Mouse (Mus musculus): Measurements from ENCODE around the gene Klf1. TPM values are rescaled to one million over a fixed set of nuclear protein-coding genes. Genes with fewer than 3 reads are reported as not detected.
A peak's percentile ranks its signal among the peaks of the same experiment; 100 is the strongest.

The Klf1 gene
- polyA plus RNA-seq, 1 experiment from 2014 or later, result 1.1 TPM

DNA sequence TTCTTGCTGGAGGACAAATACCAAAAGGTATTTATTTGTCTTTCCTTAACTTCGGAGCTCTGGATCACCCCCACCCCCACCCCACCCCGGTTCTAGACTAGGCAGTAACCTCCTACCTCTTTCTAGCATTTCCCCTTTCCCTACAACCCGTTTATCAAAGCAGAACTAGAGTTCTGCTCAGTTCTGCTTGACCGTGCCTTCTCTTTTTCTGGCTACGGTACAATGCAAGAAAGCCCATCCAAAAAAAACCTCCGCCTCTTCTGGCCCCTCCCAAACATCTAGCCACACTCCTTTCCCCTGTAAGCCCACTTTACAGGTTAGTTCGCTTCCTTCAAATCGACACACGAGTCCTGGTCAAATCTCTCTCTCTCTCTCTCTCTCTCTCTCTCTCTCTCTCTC is 11.8 kb downstream of the Klf1 start:
- ATAC-seq (replicated peaks; ENCODE audit: low FRiP score, low read depth) (no peak), DNase-seq (ENCODE audit: low spot score) (no peak)
- peaks cover 15% of the 10 kb centered on the region; the same call in 1 of the 2 replicates for H3K4me1 ChIP-seq (replicated peaks; ENCODE audit: insufficient read depth, low read length)
- peaks cover 12% of the 10 kb centered on the region for H3K27me3 ChIP-seq (ENCODE audit: insufficient read depth, low read length)
- peak overlapping the region; percentile 34 for H3K4me3 ChIP-seq (replicated peaks; ENCODE audit: low read depth, low read length)
- 9% methylated on average over 9 of the region's 9 CpGs for WGBS
- H3K4me2 ChIP-seq (ENCODE audit: low read length), result peak overlapping the region; percentile 68
- no peaks in the 10 kb centered on the region for H3K9me3 ChIP-seq (replicated peaks; ENCODE audit: low read length)
- no peak overlapping the region for H3K27ac ChIP-seq
- TF ChIP-seq CTCF (IDR thresholded peaks at IDR 0.05; ENCODE audit: low read depth), result no peak
- no peaks in the 10 kb centered on the region for H3K36me3 ChIP-seq (ENCODE audit: insufficient read depth, low read length)
- H3K9ac ChIP-seq (ENCODE audit: low read depth, low read length), result peak overlapping the region; percentile 24; the same call in 1 of the 2 replicates

DNA sequence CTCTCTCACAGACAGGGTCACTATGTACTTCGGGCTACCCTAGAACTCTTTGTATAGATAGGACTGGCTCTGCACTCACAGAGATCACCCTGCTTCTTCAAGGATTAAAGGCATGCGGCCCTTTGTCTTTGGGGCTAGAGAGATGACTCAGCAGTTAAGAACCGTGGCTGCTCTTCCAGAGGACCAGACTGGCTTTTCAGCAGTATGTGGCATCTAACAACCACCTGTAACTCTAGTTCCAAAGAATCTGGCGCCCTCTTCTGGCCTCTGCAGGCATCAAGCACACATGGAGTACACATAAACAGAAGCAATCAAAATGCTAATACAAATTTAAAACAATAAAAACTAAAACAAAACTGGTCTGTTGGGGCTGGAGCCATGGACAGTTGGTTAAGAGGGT is 12.2 kb downstream of the Klf1 start:
- Histone ChIP-seq H3K4me1 (replicated peaks; ENCODE audit: insufficient read depth, low read length) (peaks cover 11% of the 10 kb centered on the region; the same call in 1 of the 2 replicates), H3K4me2 (ENCODE audit: low read length) (no peak overlapping the region), H3K27ac (no peak overlapping the region), H3K4me3 (replicated peaks; ENCODE audit: low read depth, low read length) (no peak overlapping the region), H3K27me3 (ENCODE audit: insufficient read depth, low read length) (peaks cover 12% of the 10 kb centered on the region), H3K9ac (ENCODE audit: low read depth, low read length) (no peak overlapping the region), H3K36me3 (ENCODE audit: insufficient read depth, low read length) (no peaks in the 10 kb centered on the region), H3K9me3 (replicated peaks; ENCODE audit: low read length) (no peaks in the 10 kb centered on the region)
- DNase-seq (ENCODE audit: low spot score) (no peak), ATAC-seq (replicated peaks; ENCODE audit: low FRiP score, low read depth) (no peak)
- TF ChIP-seq CTCF (IDR thresholded peaks at IDR 0.05; ENCODE audit: low read depth), result peak; percentile 55
- WGBS, result 33% methylated on average over 4 of the region's 4 CpGs

DNA sequence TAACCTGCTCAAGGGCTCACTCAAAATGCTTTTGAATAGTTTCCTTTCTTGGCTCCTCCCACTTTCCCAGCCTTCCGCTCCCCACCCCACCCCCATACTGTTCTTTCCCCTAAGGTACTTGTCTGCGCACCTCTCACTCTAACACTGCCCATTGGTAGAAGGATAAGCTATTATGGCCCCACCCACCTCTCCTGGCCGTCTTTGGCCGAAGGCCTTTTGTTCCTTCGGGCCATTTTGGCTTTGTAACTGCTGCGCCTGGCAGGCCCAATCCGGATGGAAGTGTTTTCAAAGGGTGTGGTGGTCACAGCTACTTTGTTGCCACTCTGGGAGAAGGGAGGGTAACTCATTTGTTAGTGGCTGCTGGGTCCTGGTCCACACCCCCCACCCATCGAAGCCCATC is 13.5 kb downstream of the Klf1 start:
- H3K27ac ChIP-seq, result no peak overlapping the region
- H3K36me3 ChIP-seq (ENCODE audit: insufficient read depth, low read length), result no peaks in the 10 kb centered on the region
- H3K4me3 ChIP-seq (replicated peaks; ENCODE audit: low read depth, low read length), result no peak overlapping the region
- peaks cover 12% of the 10 kb centered on the region for H3K27me3 ChIP-seq (ENCODE audit: insufficient read depth, low read length)
- DNase-seq (ENCODE audit: low spot score) (no peak), ATAC-seq (replicated peaks; ENCODE audit: low FRiP score, low read depth) (no peak)
- H3K4me1 ChIP-seq (replicated peaks; ENCODE audit: insufficient read depth, low read length), result peaks cover 9% of the 10 kb centered on the region; the same call in 1 of the 2 replicates
- H3K9me3 ChIP-seq (replicated peaks; ENCODE audit: low read length), result no peaks in the 10 kb centered on the region
- TF ChIP-seq CTCF (IDR thresholded peaks at IDR 0.05; ENCODE audit: low read depth), result no peak
- H3K9ac ChIP-seq (ENCODE audit: low read depth, low read length), result no peak overlapping the region
- 85% methylated on average over 8 of the region's 8 CpGs for WGBS
- no peak overlapping the region for H3K4me2 ChIP-seq (ENCODE audit: low read length)

DNA sequence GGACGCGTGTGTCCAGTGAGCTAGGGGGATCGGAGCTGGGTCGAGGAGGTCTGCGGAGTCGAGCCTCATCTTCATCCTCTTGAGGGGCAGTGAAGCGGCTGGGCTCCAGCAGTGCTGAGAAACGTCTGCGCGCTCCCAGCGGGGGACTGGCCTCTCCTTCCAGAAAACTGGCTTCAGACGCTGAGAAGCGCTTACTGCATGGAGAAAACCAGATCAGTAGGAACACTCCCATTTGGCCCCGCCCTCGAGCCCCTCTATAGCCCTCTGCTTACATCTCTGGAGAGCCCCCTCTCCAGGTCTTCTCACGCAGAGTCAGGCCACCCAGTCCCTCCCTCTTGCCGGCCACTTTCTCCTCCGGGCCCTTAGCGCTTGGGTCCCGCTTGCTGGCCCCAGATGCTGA is 16.1 kb downstream of the Klf1 start:
- Histone ChIP-seq H3K9me3 (replicated peaks; ENCODE audit: low read length) (no peaks in the 10 kb centered on the region), H3K4me1 (replicated peaks; ENCODE audit: insufficient read depth, low read length) (peaks cover 2% of the 10 kb centered on the region; the same call in 1 of the 2 replicates), H3K27me3 (ENCODE audit: insufficient read depth, low read length) (peaks cover 3% of the 10 kb centered on the region; the same call in 1 of the 2 replicates), H3K36me3 (ENCODE audit: insufficient read depth, low read length) (no peaks in the 10 kb centered on the region), H3K9ac (ENCODE audit: low read depth, low read length) (no peak overlapping the region), H3K4me2 (ENCODE audit: low read length) (no peak overlapping the region), H3K27ac (no peak overlapping the region), H3K4me3 (replicated peaks; ENCODE audit: low read depth, low read length) (no peak overlapping the region)
- no peak for TF ChIP-seq CTCF (IDR thresholded peaks at IDR 0.05; ENCODE audit: low read depth)
- no peak for ATAC-seq (replicated peaks; ENCODE audit: low FRiP score, low read depth)
- 30% methylated on average over 20 of the region's 20 CpGs for WGBS
- no peak for DNase-seq (ENCODE audit: low spot score)

DNA sequence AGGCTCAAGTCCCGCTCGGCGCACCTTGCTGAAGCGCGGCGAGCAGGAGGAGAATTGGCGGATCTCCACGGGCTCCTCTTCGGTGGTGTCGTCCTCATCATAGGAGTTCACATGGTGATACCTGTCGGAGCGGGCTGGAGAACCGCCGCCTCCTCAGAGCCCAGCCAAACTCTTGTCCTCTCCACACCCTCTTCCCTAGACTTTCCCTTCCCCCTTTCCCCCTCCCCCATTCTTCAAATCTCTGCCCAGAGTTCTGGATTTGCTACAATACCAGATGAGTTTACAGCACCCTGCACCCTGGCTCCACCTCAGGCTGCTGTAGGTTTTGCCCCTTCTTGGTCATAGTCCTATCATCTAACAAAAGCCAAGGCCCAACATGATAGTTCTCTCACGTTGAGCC is 16.9 kb downstream of the Klf1 start:
- no peak overlapping the region for H3K4me3 ChIP-seq (replicated peaks; ENCODE audit: low read depth, low read length)
- no peak for TF ChIP-seq CTCF (IDR thresholded peaks at IDR 0.05; ENCODE audit: low read depth)
- no peak overlapping the region for H3K4me2 ChIP-seq (ENCODE audit: low read length)
- DNase-seq (ENCODE audit: low spot score) (no peak), ATAC-seq (replicated peaks; ENCODE audit: low FRiP score, low read depth) (no peak)
- H3K27me3 ChIP-seq (ENCODE audit: insufficient read depth, low read length), result peaks cover 3% of the 10 kb centered on the region; the same call in 1 of the 2 replicates
- H3K4me1 ChIP-seq (replicated peaks; ENCODE audit: insufficient read depth, low read length), result no peaks in the 10 kb centered on the region
- no peaks in the 10 kb centered on the region for H3K9me3 ChIP-seq (replicated peaks; ENCODE audit: low read length)
- 93% methylated on average over 15 of the region's 15 CpGs for WGBS
- H3K36me3 ChIP-seq (ENCODE audit: insufficient read depth, low read length), result no peaks in the 10 kb centered on the region
- no peak overlapping the region for H3K27ac ChIP-seq
- H3K9ac ChIP-seq (ENCODE audit: low read depth, low read length), result no peak overlapping the region

DNA sequence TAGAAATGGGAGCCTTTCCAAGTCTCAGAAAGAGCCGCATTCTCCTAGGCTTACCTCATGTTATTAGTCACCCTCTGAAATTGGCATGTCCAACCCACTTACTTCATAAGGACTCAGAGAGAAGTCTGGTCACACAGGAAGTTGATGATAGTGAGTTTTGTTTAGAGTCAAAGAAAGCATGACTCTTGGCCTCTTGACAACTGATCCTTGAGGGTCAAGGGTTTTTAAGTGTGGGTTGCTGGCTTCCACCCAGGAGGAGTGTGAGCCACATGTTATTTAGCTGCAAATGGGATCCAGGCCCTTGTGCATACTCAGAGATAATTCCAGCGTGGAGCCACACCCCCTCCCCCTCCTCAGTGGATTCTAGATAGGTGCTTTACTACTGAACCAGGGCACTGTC is 19.9 kb downstream of the Klf1 start:
- no peak overlapping the region for H3K27ac ChIP-seq
- WGBS, result 74% methylated on average over 2 of the region's 2 CpGs
- H3K36me3 ChIP-seq (ENCODE audit: insufficient read depth, low read length), result no peaks in the 10 kb centered on the region
- no peak overlapping the region for H3K4me2 ChIP-seq (ENCODE audit: low read length)
- no peak overlapping the region for H3K4me3 ChIP-seq (replicated peaks; ENCODE audit: low read depth, low read length)
- no peak for TF ChIP-seq CTCF (IDR thresholded peaks at IDR 0.05; ENCODE audit: low read depth)
- ATAC-seq (replicated peaks; ENCODE audit: low FRiP score, low read depth), result no peak
- H3K4me1 ChIP-seq (replicated peaks; ENCODE audit: insufficient read depth, low read length), result no peaks in the 10 kb centered on the region
- DNase-seq (ENCODE audit: low spot score), result no peak
- H3K9ac ChIP-seq (ENCODE audit: low read depth, low read length), result no peak overlapping the region
- H3K9me3 ChIP-seq (replicated peaks; ENCODE audit: low read length), result no peaks in the 10 kb centered on the region
- H3K27me3 ChIP-seq (ENCODE audit: insufficient read depth, low read length), result peaks cover 3% of the 10 kb centered on the region; the same call in 1 of the 2 replicates

DNA sequence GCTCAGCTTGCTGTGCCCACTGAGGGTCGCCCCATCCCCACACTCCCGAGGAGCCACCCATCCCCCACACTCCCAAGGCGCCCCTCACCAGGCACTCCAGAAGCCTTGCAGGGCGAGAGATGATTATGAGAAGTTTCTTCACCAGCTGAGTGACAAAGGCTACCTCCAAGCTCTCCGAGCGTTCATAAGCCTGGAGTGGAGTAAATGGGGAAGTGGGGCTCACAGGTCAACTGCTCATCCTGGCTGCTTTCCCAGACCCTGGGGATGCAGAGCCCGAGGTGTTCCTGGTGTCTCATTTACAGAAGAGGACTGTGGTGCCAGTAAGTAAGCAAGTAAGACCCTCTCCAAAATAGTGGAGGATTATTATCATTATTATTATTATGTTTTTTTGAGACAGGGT is 23.8 kb downstream of the Klf1 start:
- no peak for TF ChIP-seq CTCF (IDR thresholded peaks at IDR 0.05; ENCODE audit: low read depth)
- Histone ChIP-seq H3K4me1 (replicated peaks; ENCODE audit: insufficient read depth, low read length) (0 out of 2 replicates have a peak, but pooled peaks cover 4% of the 10 kb centered on the region), H3K27ac (no peak overlapping the region), H3K36me3 (ENCODE audit: insufficient read depth, low read length) (no peaks in the 10 kb centered on the region), H3K4me3 (replicated peaks; ENCODE audit: low read depth, low read length) (no peak overlapping the region), H3K4me2 (ENCODE audit: low read length) (no peak overlapping the region), H3K9me3 (replicated peaks; ENCODE audit: low read length) (no peaks in the 10 kb centered on the region), H3K9ac (ENCODE audit: low read depth, low read length) (no peak overlapping the region), H3K27me3 (ENCODE audit: insufficient read depth, low read length) (peaks cover 13% of the 10 kb centered on the region)
- DNase-seq (ENCODE audit: low spot score) (no peak), ATAC-seq (replicated peaks; ENCODE audit: low FRiP score, low read depth) (no peak)
- 62% methylated on average over 7 of the region's 7 CpGs for WGBS
